Mouse (Mus musculus) hindbrain, embryonic 15.5 days (tissue): ENCODE measurements around the gene Bst2. TPM values are rescaled to one million over a fixed set of nuclear protein-coding genes. Genes with fewer than 3 reads are reported as not detected.
A peak's percentile ranks its signal among the peaks of the same experiment; 100 is the strongest.
"Not testable (repeated sequence)": the region's sequence is repeated elsewhere in the genome, so short reads cannot be mapped to it uniquely, and the experiment has no call there.

Experiments
- ATAC-seq: fragments of 200-750 bp; cut with Nextera tagmentation; 2 replicates; pipeline ENCODE4 v1.8.0; 2017; ENCODE audit warnings: low read depth, moderate number of reproducible peaks, moderate TSS enrichment; ENCODE audit not compliant: low FRiP score
- H3K27ac ChIP-seq: fragments of 300-500 bp; sonication (generic); replicated peaks from 2 replicates; pipeline ENCODE4 v1.5.1; 2015; ENCODE audit warnings: mild to moderate bottlenecking, inconsistent platforms
- H3K27me3 ChIP-seq: fragments of 300-500 bp; sonication (generic); 2 replicates; pipeline ENCODE4 v1.6.1; 2015; ENCODE audit warnings: control low read depth, inconsistent platforms
- H3K36me3 ChIP-seq: fragments of 300-500 bp; sonication (generic); 2 replicates; pipeline ENCODE4 v1.6.1; 2015; ENCODE audit warnings: control low read depth, inconsistent platforms
- H3K4me1 ChIP-seq: fragments of 300-500 bp; sonication (generic); replicated peaks from 2 replicates; pipeline ENCODE4 v1.6.1; 2015; ENCODE audit warnings: control low read depth, inconsistent platforms
- H3K4me2 ChIP-seq: fragments of 300-500 bp; sonication (generic); 2 replicates; pipeline ENCODE4 v1.6.1; 2015; ENCODE audit warnings: moderate library complexity, mild to moderate bottlenecking, inconsistent platforms
- H3K4me3 ChIP-seq: fragments of 300-500 bp; sonication (generic); 2 replicates; pipeline ENCODE4 v1.5.1; 2015; ENCODE audit warnings: mild to moderate bottlenecking, inconsistent platforms
- H3K9ac ChIP-seq: fragments of 300-500 bp; sonication (generic); 2 replicates; pipeline ENCODE4 v1.6.1; 2015; ENCODE audit warnings: inconsistent platforms
- H3K9me3 ChIP-seq: fragments of 300-500 bp; sonication (generic); 2 replicates; pipeline ENCODE4 v1.6.1; 2016; ENCODE audit warnings: control low read depth, inconsistent platforms
- WGBS: fragments of 180-500 bp; shearing (Covaris S2); methylation state at CpG from one replicate; pipeline ENCODE4 v1.1.7; 2015; 5-methylcytosine and 5-hydroxymethylcytosine counted together
- polyA plus RNA-seq: library from polyadenylated mRNA; unstranded; fragments of >200 nt; fragmentation: Nextera tagmentation; extraction: Ambion mirVana; gene quantifications from 2 replicates; pipeline ENCODE4 v1.2.1, GENCODE M21; 2015

Gene Bst2
- polyA plus RNA-seq, 1 experiment from 2014 or later = 11.3 TPM

DNA sequence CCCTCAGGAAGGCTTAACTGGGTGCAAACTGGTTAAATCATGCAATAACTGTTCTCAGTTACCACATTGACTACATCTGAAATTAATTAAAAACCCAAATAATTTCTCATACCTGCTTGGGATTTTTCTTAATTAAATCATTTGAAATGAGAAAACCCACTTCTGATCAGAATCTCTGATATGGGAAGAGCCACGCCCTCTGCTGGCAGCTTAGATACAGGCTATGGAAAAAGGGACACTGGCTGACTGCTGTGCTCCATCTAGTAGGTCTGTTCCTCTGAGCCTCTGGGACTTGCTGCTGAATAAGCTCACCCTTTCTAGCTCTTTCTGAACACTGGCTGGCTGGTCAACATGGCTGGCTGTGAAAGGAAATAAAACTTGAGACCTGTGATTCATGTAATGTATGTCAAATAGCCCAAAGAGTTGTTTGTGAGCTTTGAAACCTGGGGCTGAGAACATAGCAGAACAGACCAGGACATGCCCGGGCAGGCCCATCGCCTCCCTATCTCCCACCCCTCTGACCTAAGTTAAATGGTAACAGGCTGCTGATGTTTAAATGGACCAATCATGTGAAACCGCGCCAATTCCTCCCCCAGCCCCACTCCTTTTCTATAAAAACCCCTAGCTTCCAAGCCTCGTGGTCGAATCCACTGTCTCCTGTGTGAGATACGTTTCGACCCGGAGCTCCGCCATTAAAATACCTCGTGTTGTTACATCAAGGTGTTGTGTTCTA is 6.4 kb downstream of the Bst2 start:
- H3K9ac ChIP-seq, ATAC-seq, H3K36me3 ChIP-seq, H3K9me3 ChIP-seq, H3K4me3 ChIP-seq, H3K27ac ChIP-seq, H3K4me1 ChIP-seq, H3K4me2 ChIP-seq: not testable (repeated sequence)
- 72% methylated on average over 7 of the region's 12 CpGs for WGBS
- peaks cover 17% of the 10 kb centered on the region for H3K27me3 ChIP-seq

DNA sequence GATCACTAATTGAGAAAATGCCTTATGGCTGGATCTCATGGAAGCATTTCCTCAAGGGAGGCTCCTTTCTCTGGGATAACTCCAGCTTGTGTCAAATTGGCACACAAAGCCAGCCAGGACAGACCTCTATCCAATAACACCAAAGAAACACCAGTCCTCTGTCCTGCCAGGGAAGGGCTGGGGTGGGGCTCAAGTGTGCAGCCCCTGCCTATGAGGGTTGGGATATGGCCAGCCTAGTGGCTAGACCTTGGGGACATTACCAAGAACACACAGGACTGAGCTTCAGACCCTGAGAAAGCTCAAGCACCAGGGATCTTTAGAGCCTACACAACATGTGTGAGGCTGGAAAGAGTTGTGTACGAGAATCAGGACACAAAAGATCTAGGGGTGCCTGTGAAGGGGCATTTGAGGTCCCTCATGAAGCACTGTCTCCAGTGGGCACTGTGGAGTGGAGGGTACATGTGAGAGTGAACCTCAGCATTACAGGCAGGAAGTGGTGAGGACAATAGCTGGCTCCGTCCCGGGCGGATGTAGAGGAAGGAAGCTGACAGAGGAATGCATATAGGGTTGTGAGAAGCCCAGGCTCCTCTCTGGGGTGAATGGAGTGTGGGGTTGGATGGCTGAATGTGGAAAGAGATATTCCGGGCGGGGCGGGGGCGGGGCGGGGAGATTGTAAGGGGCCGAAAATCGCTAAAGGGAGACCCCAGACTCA is 8.7 kb downstream of the Bst2 start:
- WGBS = 88% methylated on average over 11 of the region's 11 CpGs
- H3K4me2 ChIP-seq = no peak overlapping the region
- peak overlapping the region; percentile 45; the same call in 1 of the 2 replicates for H3K27ac ChIP-seq
- no peak overlapping the region for H3K4me3 ChIP-seq
- peaks cover 32% of the 10 kb centered on the region for H3K27me3 ChIP-seq
- ATAC-seq = no peak
- peaks cover 6% of the 10 kb centered on the region for H3K4me1 ChIP-seq
- H3K9me3 ChIP-seq = no peaks in the 10 kb centered on the region
- no peak overlapping the region for H3K9ac ChIP-seq
- no peaks in the 10 kb centered on the region for H3K36me3 ChIP-seq

DNA sequence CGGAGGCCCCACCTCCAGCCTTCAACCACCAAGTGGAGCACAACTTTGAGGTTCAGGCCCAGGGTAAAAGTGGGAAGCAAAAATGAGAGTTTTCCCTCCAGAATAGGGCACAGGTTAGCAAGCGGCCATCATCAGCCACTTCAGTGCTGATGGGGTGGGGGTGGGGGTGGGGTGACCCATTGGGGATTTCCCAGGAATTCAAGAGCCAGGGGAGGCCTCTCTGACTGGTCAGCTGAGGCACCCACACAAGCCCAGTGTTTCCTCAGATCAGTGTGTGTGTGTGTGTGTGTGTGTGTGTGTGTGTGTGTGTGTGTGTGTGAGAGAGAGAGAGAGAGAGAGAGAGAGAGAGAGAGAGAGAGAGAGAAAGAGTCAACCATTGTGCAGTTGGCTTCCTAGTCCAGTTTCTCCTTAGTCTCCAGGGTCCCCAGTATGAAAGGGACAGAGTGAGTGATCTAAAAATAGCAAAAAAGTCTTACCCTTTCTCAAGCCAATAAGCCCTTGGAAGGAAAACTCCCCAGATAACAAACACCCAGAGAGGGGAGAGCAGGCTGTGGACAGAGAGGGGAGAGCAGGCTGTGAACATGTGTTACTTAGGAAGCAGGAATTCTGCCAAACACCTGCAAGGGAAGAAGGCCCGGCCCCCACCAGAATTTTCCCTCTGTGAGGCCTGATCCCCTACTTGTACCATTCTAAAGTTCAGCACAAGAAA is 9.9 kb downstream of the Bst2 start:
- H3K36me3 ChIP-seq = no peaks in the 10 kb centered on the region
- no peak for ATAC-seq
- WGBS = 43% methylated on average over 3 of the region's 3 CpGs
- H3K4me3 ChIP-seq = no peak overlapping the region
- H3K9ac ChIP-seq = no peak overlapping the region
- H3K9me3 ChIP-seq = no peaks in the 10 kb centered on the region
- no peak overlapping the region for H3K4me2 ChIP-seq
- peaks cover 37% of the 10 kb centered on the region for H3K27me3 ChIP-seq
- H3K4me1 ChIP-seq = peaks cover 6% of the 10 kb centered on the region
- H3K27ac ChIP-seq = no peak overlapping the region

DNA sequence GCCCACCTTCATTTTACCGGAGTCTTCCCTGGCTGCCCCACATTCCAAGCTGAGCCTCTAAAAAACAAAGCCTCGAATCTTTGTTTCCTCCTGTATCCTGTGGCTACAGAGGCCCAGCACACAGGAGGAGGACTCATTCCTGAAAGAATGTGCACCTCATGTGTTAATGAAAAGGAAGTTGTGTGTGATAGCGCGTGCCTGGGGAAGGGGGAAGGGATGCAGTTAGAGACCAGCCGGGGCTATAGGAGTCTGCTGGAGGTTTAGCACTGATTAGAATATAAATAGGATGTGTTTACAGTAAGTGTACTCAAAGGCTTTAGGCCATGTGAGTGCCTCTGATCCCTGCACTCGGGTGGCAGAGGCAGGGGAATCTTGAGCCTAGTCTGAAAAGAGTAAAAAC is 11.0 kb downstream of the Bst2 start:
- no peak overlapping the region for H3K9ac ChIP-seq
- 7% methylated on average over 6 of the region's 6 CpGs for WGBS
- no peaks in the 10 kb centered on the region for H3K9me3 ChIP-seq

DNA sequence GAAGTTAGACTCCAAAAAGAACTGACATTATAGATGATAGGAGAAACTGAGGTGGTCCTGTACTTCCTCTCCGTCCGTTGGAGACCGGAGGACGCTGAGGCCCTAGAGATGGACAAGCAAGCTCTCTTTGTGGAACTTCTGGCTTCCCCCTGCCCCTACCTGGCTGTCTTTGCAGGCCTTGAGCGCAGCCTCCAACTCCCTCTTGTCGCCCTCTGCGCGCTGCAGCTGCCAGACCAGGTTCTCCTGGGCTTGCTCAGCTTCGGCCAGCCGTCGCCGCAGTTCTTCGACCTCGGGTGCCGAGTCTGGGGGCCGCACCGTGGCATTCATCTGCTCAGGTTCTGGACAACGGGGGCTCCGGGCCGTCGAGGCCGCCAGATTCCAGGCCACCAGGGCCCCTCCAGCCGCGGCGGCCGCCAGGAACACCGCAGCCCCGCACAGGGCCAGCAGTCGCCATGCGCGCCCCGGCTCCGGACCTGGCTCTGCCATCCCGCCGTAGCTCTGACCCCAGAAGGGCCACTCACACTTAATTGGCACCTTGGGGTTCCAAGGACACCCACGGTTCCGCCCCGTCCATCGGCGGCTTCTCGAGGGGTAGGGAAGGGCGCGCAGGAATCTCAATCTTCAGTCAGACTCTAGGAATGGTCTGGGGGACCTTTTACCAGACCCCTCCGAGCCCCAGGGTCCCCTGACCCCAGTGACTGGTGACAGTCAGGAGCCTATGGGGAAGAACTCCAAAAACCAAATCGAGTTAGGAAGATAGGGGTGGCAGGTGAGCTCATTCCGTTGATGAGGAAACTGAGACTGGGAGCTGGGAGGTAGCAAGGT is 11.8 kb downstream of the Bst2 start, which contains the start of gene Ccdc194:
Gene Ccdc194, minus strand, starts transcription at position 486 of the 825 bp plus-strand sequence.
- no peak within 1 kb of the TSS for H3K27ac ChIP-seq
- H3K27me3 ChIP-seq = peaks cover 37% of the 10 kb centered on the region
- WGBS = 8% methylated on average over 45 of the region's 46 CpGs
- peaks cover 6% of the 10 kb centered on the region for H3K4me1 ChIP-seq
- no peaks in the 10 kb centered on the region for H3K9me3 ChIP-seq
- no peak within 1 kb of the TSS for H3K4me3 ChIP-seq
- peak within 1 kb of the TSS; percentile 15; the same call in 1 of the 2 replicates for H3K4me2 ChIP-seq
- no peaks in the 10 kb centered on the region for H3K36me3 ChIP-seq
- no peak for ATAC-seq
- 0 out of 2 replicates have a peak within 1 kb of the TSS, but pooled peaks have one; percentile 10 for H3K9ac ChIP-seq

More for the DNA sequence above, 11.0 kb downstream of the Bst2 start:
- Histone ChIP-seq H3K27ac (no peak overlapping the region), H3K27me3 (peaks cover 37% of the 10 kb centered on the region), H3K4me2 (no peak overlapping the region), H3K36me3 (no peaks in the 10 kb centered on the region), H3K4me1 (peaks cover 6% of the 10 kb centered on the region), H3K4me3 (no peak overlapping the region)
- no peak for ATAC-seq

DNA sequence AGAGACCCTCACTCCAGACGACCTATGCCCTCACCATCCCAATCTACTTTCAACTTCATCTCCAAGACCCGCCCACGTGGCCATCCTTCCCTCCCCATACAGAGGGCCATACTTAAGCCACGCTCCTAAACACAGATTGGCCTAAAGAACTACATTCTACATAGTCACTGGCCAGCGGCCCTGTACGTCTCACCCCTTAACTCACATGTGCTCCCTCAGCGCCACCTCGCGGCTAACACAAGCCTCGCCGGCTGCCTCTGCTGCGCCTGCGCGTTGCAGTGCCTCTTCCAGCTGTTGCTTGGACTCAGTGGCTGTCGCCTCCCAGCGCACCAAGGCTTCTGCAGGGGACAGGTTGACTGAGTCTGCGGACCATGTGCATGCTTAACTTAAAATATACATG is 15.6 kb downstream of the Bst2 start:
- 5% methylated on average over 17 of the region's 17 CpGs for WGBS
- Histone ChIP-seq H3K9me3 (no peaks in the 10 kb centered on the region), H3K4me2 (no peak overlapping the region; the same call in 1 of the 2 replicates), H3K27me3 (peaks cover 31% of the 10 kb centered on the region), H3K4me3 (no peak overlapping the region), H3K4me1 (peaks cover 8% of the 10 kb centered on the region), H3K27ac (no peak overlapping the region), H3K36me3 (no peaks in the 10 kb centered on the region), H3K9ac (no peak overlapping the region)
- ATAC-seq = peak; percentile 90

DNA sequence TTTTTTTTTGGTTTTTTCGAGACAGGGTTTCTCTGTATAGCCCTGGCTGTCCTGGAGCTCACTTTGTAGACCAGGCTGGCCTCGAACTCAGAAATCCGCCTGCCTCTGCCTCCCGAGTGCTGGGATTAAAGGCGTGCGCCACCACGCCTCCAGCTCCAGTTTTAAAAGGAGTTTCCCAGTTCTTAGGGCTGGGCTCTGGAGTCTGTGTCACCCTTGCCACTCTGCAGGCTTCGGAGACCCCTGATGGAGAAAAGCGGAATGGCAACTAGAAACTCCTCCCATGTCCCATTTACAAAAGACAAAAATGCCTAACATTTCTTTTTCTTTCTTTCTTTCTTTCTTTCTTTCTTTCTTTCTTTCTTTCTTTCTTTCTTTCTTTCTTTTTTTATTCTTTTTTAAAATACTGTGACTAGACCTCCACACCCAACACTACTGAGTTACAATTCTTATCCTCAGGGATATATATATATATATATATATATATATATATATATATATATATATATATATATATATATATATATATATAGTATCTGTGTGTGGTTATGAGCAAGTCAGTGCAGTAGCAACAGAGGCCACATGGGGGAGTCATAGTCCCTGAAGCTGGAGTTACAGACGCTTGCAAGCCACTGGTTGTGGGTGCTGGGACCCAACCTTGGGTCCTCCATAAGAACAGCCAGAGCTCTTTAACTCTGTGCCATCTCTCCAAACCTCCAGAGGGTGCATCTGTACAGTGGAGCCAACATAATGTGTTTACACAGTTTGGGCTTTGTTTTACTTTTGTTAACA is 18.0 kb downstream of the Bst2 start:
- H3K36me3 ChIP-seq, H3K4me1 ChIP-seq, H3K9ac ChIP-seq, ATAC-seq, H3K9me3 ChIP-seq, H3K27ac ChIP-seq, H3K4me2 ChIP-seq, H3K4me3 ChIP-seq: not testable (repeated sequence)
- peaks cover 10% of the 10 kb centered on the region for H3K27me3 ChIP-seq
- 44% methylated on average over 10 of the region's 10 CpGs for WGBS

DNA sequence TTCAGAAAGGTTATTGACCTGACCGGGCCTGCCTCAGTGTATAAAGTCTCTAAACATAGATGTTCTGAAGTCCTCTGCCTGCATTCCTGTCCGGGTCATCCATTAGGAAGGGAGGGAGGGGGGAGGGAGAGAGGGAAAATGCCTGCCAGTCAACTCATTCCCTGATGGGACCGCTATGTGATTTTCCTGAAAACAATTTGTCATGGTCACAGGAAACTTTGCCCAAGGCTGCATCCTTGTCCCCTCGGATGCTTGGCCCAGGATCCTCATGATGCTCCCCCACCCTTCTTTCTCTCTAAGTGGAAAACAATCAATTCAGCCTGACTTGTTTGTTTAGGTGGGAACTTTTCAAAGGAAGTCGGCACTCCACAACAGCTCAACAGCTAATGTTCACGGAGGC is 20.5 kb downstream of the Bst2 start:
- no peaks in the 10 kb centered on the region for H3K9me3 ChIP-seq
- 7% methylated on average over 6 of the region's 6 CpGs for WGBS
- no peaks in the 10 kb centered on the region for H3K36me3 ChIP-seq
- H3K4me2 ChIP-seq = no peak overlapping the region
- no peak for ATAC-seq
- no peaks in the 10 kb centered on the region for H3K27me3 ChIP-seq
- 0 out of 2 replicates have a peak, but pooled peaks cover 3% of the 10 kb centered on the region for H3K4me1 ChIP-seq
- H3K27ac ChIP-seq = no peak overlapping the region
- H3K9ac ChIP-seq = no peak overlapping the region
- no peak overlapping the region for H3K4me3 ChIP-seq

DNA sequence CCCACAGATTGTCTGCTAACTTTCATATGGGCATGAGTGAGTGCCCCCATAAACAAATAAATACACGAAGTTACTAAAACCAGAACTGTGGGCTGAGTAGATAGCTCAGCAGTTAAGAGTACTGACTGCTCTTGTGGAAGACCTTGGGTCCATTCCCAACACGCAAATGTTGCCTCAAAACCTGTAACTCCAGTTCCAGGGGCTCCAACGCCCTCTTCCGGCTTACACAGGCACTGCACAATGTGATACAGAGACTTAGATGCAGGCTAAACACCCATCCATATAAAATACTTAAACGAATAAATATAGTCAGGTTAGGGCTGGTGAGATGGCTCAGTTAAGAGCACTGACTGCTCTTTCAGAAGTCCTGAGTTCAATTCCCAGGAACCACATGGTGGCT is 22.2 kb downstream of the Bst2 start:
- Histone ChIP-seq H3K4me3 (no peak overlapping the region), H3K4me1 (0 out of 2 replicates have a peak, but pooled peaks cover 3% of the 10 kb centered on the region), H3K4me2 (no peak overlapping the region), H3K27me3 (peaks cover 13% of the 10 kb centered on the region), H3K36me3 (no peaks in the 10 kb centered on the region), H3K9me3 (no peaks in the 10 kb centered on the region), H3K27ac (no peak overlapping the region), H3K9ac (no peak overlapping the region)
- WGBS = 73% methylated on average over 5 of the region's 5 CpGs
- ATAC-seq = no peak

DNA sequence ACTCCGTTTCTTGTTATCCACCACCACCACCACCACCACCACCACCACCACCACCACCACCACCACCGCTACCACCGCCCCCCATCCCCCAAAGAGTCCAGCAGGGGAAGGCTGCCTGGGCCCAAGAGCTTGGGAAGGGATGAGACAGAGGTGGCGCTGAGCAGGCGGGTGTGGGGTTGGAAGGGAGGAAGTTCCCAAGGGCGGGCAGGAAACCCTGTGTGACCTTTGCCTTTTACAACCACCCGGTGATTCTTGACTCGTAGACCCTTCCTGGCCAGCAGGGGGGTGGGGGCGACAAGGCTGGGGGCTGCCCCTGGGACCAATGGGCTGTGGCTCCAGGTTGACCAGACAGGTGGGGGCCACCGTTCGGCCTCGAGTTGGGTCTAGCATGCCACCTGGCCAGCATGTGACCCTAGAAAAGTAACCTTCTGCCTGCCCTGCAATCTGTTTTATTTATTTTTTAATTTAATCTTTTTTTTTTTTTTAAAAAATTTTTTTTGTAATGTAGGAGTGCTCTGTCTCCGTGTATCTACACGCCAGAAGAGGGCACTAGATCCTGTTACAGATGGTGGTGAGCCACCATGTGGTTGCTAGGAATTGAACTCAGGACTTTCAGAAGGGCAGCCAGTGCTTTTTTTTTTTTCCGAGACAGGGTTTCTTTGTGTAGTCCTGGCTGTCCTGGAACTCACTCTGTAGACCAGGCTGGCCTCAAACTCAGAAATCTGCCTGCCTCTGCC is 24.1 kb downstream of the Bst2 start:
- 77% methylated on average over 15 of the region's 15 CpGs for WGBS
- no peak overlapping the region for H3K4me2 ChIP-seq

More for the DNA sequence above, 24.1 kb downstream of the Bst2 start:
- H3K27me3 ChIP-seq = peaks cover 29% of the 10 kb centered on the region
- H3K36me3 ChIP-seq = no peaks in the 10 kb centered on the region
- H3K4me1 ChIP-seq = 0 out of 2 replicates have a peak, but pooled peaks cover 3% of the 10 kb centered on the region
- no peak overlapping the region for H3K9ac ChIP-seq
- no peaks in the 10 kb centered on the region for H3K9me3 ChIP-seq
- no peak for ATAC-seq
- H3K4me3 ChIP-seq = no peak overlapping the region
- no peak overlapping the region for H3K27ac ChIP-seq
